Mouse (Mus musculus) forebrain, postnatal 0 days (tissue): Measurements from ENCODE around the gene Lifr. TPM values are rescaled to one million over a fixed set of nuclear protein-coding genes. Genes with fewer than 3 reads are reported as not detected.

Experiments used
- ATAC-seq: fragments of 200-750 bp; cut with Nextera tagmentation; 2 replicates; pipeline ENCODE4 v1.8.0; 2017; ENCODE audit warnings: mild to moderate bottlenecking, moderate library complexity
- DNase-seq: peaks from one replicate; pipeline ENCODE4 v3.0.0-alpha.2; 2015
- H3K27ac ChIP-seq: fragments of 300-500 bp; sonication (generic); 2 replicates; pipeline ENCODE4 v1.5.1; 2014; ENCODE audit warnings: low read depth, mild to moderate bottlenecking, antibody characterized with exemption, low read length, moderate library complexity, mixed read lengths
- H3K27me3 ChIP-seq: fragments of 300-500 bp; sonication (generic); 2 replicates; pipeline ENCODE4 v1.6.1; 2014; ENCODE audit warnings: mild to moderate bottlenecking, low read length, mixed read lengths; ENCODE audit not compliant: insufficient read depth
- H3K36me3 ChIP-seq: fragments of 300-500 bp; sonication (generic); 2 replicates; pipeline ENCODE4 v1.6.1; 2014; ENCODE audit warnings: mild to moderate bottlenecking, moderate library complexity; ENCODE audit not compliant: insufficient read depth
- H3K4me1 ChIP-seq: fragments of 300-500 bp; sonication (generic); 2 replicates; pipeline ENCODE4 v1.6.1; 2014; ENCODE audit warnings: antibody characterized with exemption; ENCODE audit not compliant: insufficient read depth
- H3K4me2 ChIP-seq: fragments of 300-500 bp; sonication (generic); 2 replicates; pipeline ENCODE4 v1.6.1; 2014; ENCODE audit warnings: low read depth, mild to moderate bottlenecking, moderate library complexity
- H3K4me3 ChIP-seq: fragments of 300-500 bp; sonication (generic); 2 replicates; pipeline ENCODE4 v1.5.1; 2014; ENCODE audit warnings: low read depth, low read length, mixed read lengths
- H3K9ac ChIP-seq: fragments of 300-500 bp; sonication (generic); 2 replicates; pipeline ENCODE4 v1.6.1; 2014; ENCODE audit warnings: mild to moderate bottlenecking
- H3K9me3 ChIP-seq: fragments of 300-500 bp; sonication (generic); 2 replicates; pipeline ENCODE4 v1.6.1; 2016; ENCODE audit warnings: low read length
- CTCF ChIP-seq: sonication (generic); IDR thresholded peaks from 2 replicates; pipeline ENCODE4 v1.5.1; 2016; ENCODE audit warnings: antibody characterized with exemption, control low read depth, low read depth
- WGBS: fragments of 180-500 bp; shearing (Covaris S2); extraction: QIAGEN DNeasy Blood & Tissue Kit; methylation state at CpG from one replicate; pipeline ENCODE4 v1.1.7; 2014; 5-methylcytosine and 5-hydroxymethylcytosine counted together
- polyA plus RNA-seq: library from polyadenylated mRNA; unstranded; fragments of >200 nt; fragmentation: Nextera tagmentation; extraction: Ambion mirVana; gene quantifications from 2 replicates; pipeline ENCODE4 v1.2.1, GENCODE M21; 2015
- total RNA-seq: library from RNA; depleted of rRNA; stranded (reverse); fragments of >200 nt; gene quantifications from 2 replicates; pipeline ENCODE4 v1.2.3, GENCODE M21; 2014

The Lifr gene
- total and polyA plus RNA-seq, 2 experiments from 2014 or later, result 6.8 to 26.1 TPM

DNA sequence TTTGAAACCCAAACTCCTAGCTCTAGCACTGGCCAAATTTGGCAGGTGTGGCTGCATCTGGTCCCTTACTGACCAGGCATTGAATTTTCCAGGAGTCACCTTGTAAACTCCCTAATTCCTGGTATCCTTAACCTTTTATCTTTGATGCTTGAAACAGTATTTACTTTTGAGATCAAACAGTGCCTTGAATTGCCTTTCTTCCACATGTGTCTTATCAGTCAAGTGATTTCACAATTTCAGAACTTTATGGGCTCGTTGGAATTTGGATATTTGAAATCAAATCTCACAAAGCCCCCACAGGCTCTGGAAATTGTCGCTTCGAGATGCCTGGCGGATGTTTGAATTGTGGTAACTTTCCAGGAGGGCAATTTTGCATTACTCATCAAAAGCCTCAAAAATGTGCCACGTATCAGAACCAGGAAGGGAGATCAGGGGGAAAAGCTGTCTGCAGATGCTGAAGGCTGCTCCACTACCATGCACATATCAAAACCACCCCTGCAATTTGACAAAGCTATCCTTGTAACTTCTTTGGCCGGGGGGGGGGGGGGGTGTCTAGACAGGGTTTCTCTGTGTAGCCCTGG, 45.7 kb downstream of the Lifr start:
- ATAC-seq (no peak), DNase-seq (no peak)
- Histone ChIP-seq H3K4me2 (no peak overlapping the region), H3K27me3 (no peaks in the 10 kb centered on the region), H3K36me3 (no peaks in the 10 kb centered on the region), H3K27ac (no peak overlapping the region), H3K4me3 (no peak overlapping the region), H3K9me3 (no peaks in the 10 kb centered on the region), H3K9ac (no peak overlapping the region), H3K4me1 (no peaks in the 10 kb centered on the region)
- WGBS, result 82% methylated on average over 6 of the region's 6 CpGs
- no peak for TF ChIP-seq CTCF

DNA sequence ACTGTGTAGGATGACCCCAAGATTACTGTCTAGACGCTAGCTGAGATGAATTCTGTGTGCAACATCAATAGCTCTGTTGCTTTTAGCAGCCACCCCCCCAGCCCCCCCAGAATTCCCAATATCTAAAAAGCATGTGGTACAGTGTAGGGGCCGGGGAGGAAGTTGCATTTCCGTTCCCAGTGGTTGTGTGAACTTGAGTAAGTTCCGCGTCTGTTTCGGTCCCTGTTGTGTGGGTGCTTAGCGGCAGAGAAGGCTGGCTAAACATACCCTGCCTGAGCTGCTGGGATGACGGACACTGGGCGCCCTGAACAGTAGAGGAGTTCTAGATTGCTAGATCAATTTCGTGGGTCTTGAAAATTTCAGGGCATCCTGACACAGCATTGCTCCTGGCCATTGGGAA, 46.5 kb downstream of the Lifr start:
- TF ChIP-seq CTCF, result no peak
- no peak for DNase-seq
- Histone ChIP-seq H3K9ac (no peak overlapping the region), H3K36me3 (no peaks in the 10 kb centered on the region), H3K9me3 (no peaks in the 10 kb centered on the region), H3K4me1 (no peaks in the 10 kb centered on the region), H3K4me3 (no peak overlapping the region), H3K27ac (no peak overlapping the region), H3K4me2 (no peak overlapping the region), H3K27me3 (no peaks in the 10 kb centered on the region)
- ATAC-seq, result no peak
- WGBS, result 92% methylated on average over 10 of the region's 10 CpGs

DNA sequence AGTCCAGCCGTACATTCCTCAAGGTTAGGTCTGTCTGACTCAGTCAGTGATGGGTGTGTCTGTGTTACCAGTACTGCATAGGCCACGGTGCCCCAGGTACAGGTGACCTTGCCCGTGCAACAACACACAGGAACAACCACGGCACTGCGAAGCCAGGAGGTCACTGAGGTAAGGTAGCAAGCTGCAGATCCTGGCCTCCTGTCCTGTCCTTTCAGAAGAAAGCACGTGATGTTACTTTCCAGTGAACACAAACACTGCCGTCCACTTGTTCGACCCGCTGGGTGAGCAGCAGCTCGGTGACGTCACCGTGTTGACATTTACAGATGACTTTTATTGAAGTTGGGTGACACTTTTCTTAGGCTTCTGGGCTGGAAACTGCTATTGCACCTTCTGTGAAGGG, 47.2 kb downstream of the Lifr start:
- Histone ChIP-seq H3K4me1 (no peaks in the 10 kb centered on the region), H3K9me3 (no peaks in the 10 kb centered on the region)

DNA sequence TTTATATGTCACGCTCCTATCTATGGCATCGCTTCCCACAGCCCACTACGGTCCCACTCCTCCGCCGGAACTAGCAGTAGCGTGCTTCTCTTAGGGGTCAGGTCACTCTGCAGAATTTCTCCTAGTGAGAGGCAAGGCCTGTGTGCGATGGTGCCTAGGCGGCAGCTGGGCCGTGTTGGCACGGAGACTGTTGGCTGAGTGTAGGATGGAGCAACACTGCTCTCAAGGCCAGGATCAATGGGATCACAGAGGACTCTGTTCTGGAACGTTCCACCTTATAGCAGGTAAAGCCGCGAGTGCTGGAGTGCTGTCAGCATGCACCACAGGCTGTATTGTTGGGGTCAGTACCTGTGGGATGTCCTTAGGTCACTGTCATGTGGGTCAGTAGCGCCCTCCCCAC, 48.1 kb downstream of the Lifr start:
- Histone ChIP-seq H3K4me3 (no peak overlapping the region), H3K4me1 (no peaks in the 10 kb centered on the region), H3K9ac (no peak overlapping the region), H3K27ac (no peak overlapping the region), H3K9me3 (no peaks in the 10 kb centered on the region), H3K36me3 (no peaks in the 10 kb centered on the region), H3K27me3 (no peaks in the 10 kb centered on the region), H3K4me2 (no peak overlapping the region)
- ATAC-seq, result no peak
- TF ChIP-seq CTCF, result no peak
- no peak for DNase-seq
- WGBS, result 93% methylated on average over 14 of the region's 14 CpGs

More for the DNA sequence above, 47.2 kb downstream of the Lifr start:
- Histone ChIP-seq H3K27me3 (no peaks in the 10 kb centered on the region), H3K27ac (no peak overlapping the region), H3K36me3 (no peaks in the 10 kb centered on the region), H3K4me3 (no peak overlapping the region), H3K9ac (no peak overlapping the region), H3K4me2 (no peak overlapping the region)
- DNase-seq (no peak), ATAC-seq (no peak)
- no peak for TF ChIP-seq CTCF
- 94% methylated on average over 12 of the region's 12 CpGs for WGBS

DNA sequence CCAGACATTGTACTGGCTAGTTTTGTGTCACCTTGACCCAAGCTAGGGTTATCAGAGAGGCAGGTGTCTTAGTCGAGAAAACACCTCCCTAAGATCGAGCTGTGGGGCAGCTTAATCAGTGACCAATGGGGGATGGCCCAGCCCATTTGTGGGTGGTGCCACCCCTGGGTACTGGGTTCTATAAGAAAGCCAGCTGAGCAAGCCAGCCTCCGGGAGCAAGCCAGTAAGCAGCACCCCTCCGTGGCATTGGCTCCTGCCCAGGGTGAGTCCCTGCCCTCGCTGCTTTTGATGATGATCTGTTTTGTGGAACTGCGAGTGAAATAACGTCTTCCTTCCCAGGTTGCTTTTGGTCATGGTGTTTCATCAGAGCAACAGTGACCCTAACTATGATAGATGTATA, 49.9 kb downstream of the Lifr start:
- no peak overlapping the region for H3K9ac ChIP-seq
- no peaks in the 10 kb centered on the region for H3K36me3 ChIP-seq
- H3K4me1 ChIP-seq, result peaks cover 7% of the 10 kb centered on the region
- no peak for ATAC-seq
- H3K27me3 ChIP-seq, result no peaks in the 10 kb centered on the region
- no peak overlapping the region for H3K4me3 ChIP-seq
- no peak for DNase-seq
- 83% methylated on average over 7 of the region's 7 CpGs for WGBS
- TF ChIP-seq CTCF, result no peak
- H3K9me3 ChIP-seq, result no peaks in the 10 kb centered on the region
- H3K27ac ChIP-seq, result no peak overlapping the region
- H3K4me2 ChIP-seq, result no peak overlapping the region

DNA sequence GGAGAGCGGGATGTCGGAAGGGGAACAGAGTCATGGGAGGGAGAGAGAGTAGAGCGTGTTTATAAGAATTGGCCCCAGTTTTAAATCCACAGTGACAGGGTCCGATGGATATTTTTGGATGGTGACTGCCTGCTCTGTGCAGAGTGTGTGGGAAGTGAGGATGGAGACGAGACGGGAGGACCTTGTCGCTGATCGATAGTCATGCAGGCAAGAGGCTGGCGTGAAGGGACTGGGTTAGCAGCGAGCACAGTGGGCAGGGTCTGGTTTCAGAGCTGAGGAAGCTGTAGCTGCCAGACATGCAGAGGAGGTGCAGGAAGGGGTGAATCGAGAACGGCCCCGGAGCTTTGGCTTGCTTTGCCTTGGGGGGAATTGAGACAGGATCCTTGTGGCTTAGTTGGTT, 50.8 kb downstream of the Lifr start:
- no peak for ATAC-seq
- H3K9ac ChIP-seq, result no peak overlapping the region
- no peaks in the 10 kb centered on the region for H3K9me3 ChIP-seq
- no peaks in the 10 kb centered on the region for H3K36me3 ChIP-seq
- DNase-seq, result no peak
- no peak overlapping the region for H3K4me3 ChIP-seq
- TF ChIP-seq CTCF, result no peak
- no peak overlapping the region for H3K4me2 ChIP-seq
- H3K27me3 ChIP-seq, result no peaks in the 10 kb centered on the region
- no peak overlapping the region for H3K27ac ChIP-seq
- WGBS, result 89% methylated on average over 13 of the region's 13 CpGs
- H3K4me1 ChIP-seq, result peaks cover 9% of the 10 kb centered on the region

DNA sequence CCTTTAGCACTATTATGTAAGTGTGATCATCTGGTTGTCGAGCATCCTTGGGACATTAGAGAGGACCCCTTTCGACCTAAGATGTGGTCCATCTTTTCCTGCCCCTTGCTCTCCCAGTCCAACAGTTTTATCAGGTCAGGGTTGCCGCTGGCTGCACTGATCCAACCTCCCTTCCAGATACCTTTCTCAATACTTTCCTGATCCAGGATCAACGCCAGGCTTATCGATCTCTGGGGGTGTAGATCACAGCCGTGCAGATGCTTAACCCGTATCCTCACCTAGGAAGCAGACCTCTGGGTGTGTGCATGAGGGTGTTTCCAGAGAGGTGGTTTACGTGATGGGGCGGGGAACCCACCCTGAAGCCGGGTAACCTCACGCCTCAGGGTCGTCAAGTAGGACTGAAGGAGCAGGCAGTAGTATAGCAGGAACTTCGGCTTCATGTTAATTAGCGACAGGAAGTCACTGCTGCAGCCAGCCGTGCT, 53.3 kb downstream of the Lifr start:
- no peak overlapping the region for H3K4me2 ChIP-seq
- H3K36me3 ChIP-seq, result no peaks in the 10 kb centered on the region
- H3K27ac ChIP-seq, result no peak overlapping the region
- no peak overlapping the region for H3K9ac ChIP-seq
- no peaks in the 10 kb centered on the region for H3K27me3 ChIP-seq
- DNase-seq (no peak), ATAC-seq (no peak)
- no peaks in the 10 kb centered on the region for H3K9me3 ChIP-seq
- peaks cover 9% of the 10 kb centered on the region for H3K4me1 ChIP-seq
- 74% methylated on average over 15 of the region's 15 CpGs for WGBS
- no peak for TF ChIP-seq CTCF
- no peak overlapping the region for H3K4me3 ChIP-seq
